Mouse (Mus musculus) olfactory bulb, adult 2 months (tissue): ENCODE data around the gene Arrb1. TPM values are rescaled to one million over a fixed set of nuclear protein-coding genes. Genes with fewer than 3 reads are reported as not detected.

ENCODE experiments used
- H3K27ac ChIP-seq: fragments of 200-500 bp; 2 replicates; pipeline ENCODE4 v1.5.1; 2012; ENCODE audit warnings: low read depth, low read length; ENCODE audit not compliant: insufficient read depth
- H3K4me1 ChIP-seq: fragments of 200-500 bp; 2 replicates; pipeline ENCODE4 v1.6.1; 2012; ENCODE audit warnings: low read length; ENCODE audit not compliant: control insufficient read depth, insufficient read depth
- H3K4me3 ChIP-seq: fragments of 200-500 bp; 2 replicates; pipeline ENCODE4 v1.5.1; 2012; ENCODE audit warnings: mild to moderate bottlenecking, low read depth, low read length, moderate library complexity; ENCODE audit not compliant: insufficient read depth
- CTCF ChIP-seq: fragments of 200-500 bp; IDR thresholded peaks from 2 replicates; pipeline ENCODE4 v1.5.1; 2012; ENCODE audit warnings: low read depth, mild to moderate bottlenecking, low read length, moderate library complexity; ENCODE audit not compliant: insufficient read depth
- POLR2A ChIP-seq: fragments of 200-500 bp; IDR thresholded peaks from 2 replicates; pipeline ENCODE4 v1.6.1; 2012; ENCODE audit warnings: mild to moderate bottlenecking, low read depth, low read length, moderate library complexity; ENCODE audit not compliant: insufficient read depth
- WGBS: fragments of 180-500 bp; shearing (Covaris S2); methylation state at CpG from one replicate; pipeline ENCODE4 v1.1.7; 2018; 5-methylcytosine and 5-hydroxymethylcytosine counted together
- polyA plus RNA-seq: library from polyadenylated mRNA; stranded (reverse); fragments of >200 nt; gene quantifications from 2 replicates; pipeline ENCODE4 v1.2.4, GENCODE M21; 2012; ENCODE audit warnings: low replicate concordance; ENCODE audit not compliant: missing spikeins, insufficient read depth, insufficient read length

Arrb1 gene
- polyA plus RNA-seq, 1 experiment = not detected

DNA sequence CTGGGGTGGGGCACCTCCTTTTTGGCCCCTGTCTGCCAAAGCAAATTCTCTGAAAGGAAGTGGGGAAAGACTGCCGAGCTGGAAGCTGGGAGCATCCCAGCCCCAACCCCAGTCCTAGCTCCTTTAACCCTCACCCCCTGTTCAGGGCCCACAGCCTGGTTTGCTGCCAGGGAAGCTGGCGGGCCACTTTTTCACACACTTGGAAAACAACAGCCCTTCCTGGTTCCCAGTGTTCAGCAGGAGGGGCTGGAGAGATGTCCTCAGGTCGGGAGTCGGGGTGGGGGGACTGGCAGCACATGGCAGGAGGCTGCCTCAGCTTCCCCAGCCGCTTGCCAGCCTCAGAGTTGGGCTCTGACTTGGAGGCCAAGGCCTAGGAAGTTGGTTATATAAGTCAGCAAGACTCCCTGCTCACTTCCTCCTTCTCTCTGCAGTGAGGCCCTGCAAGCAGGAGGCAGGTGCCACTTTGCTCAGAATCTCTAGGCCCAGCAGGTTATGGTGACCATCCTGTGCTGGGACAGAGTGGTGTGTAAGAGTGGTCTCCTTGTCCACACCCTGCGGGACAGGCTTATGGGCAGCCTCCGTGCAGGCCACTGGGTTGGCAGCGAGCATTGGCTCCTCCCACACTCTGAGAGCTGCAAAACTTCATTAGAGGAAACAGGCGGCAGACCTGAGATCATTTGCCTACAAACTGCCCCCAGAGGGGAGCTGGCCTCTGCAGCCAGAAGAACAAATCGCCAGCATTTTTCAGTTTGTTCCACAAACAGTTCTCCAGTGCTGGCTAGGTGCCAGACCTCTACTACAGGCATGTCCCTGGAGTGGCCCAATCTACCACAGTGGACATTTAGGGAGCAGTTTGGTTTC lies 10.8 kb downstream of the Arrb1 start:
- TF ChIP-seq POLR2A (no peak), CTCF (no peak)
- H3K27ac ChIP-seq = peak overlapping the region; percentile 76
- H3K4me3 ChIP-seq = no peak overlapping the region
- peaks cover 42% of the 10 kb centered on the region for H3K4me1 ChIP-seq
- 48% methylated on average over 10 of the region's 10 CpGs for whole genome bisulfite sequencing

- Histone ChIP-seq H3K27ac (no peak overlapping the region; the same call in 1 of the 2 replicates), H3K4me1 (peaks cover 43% of the 10 kb centered on the region), H3K4me3 (no peak overlapping the region)
- 64% methylated on average over 10 of the region's 11 CpGs for WGBS
- no peak for TF ChIP-seq CTCF
- no peak for TF ChIP-seq POLR2A
These were observed 12.6 kb downstream of the Arrb1 start for GRCm38 (mm10) chr7:99547584-99548487.

GRCm38 (mm10) chr7:99549668-99550067 lies 14.4 kb downstream of the Arrb1 start:
- Histone ChIP-seq H3K27ac (no peak overlapping the region), H3K4me1 (peaks cover 42% of the 10 kb centered on the region), H3K4me3 (no peak overlapping the region)
- TF ChIP-seq CTCF (no peak), POLR2A (no peak)
- 95% methylated on average over 5 of the region's 5 CpGs for WGBS

DNA sequence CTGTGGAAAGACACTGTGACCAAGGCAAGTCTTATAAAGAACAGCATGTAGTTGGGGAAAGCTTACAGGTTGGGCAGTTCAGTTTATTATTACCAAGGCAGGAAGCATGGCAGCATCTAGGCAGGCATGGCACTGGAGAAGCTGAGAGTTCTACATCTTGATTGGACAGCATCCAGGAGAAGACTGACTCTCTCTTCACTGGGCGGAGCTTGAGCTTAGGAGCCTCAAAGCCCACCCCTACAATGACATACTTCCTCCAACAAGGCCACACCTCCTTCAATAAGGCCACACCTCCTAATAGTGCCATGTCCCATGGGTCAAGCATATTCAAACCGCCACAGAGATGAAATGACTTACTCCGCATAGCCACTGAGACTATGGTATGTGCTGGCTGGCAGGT lies 16.4 kb downstream of the Arrb1 start:
- TF ChIP-seq CTCF (no peak), POLR2A (no peak)
- H3K27ac ChIP-seq = no peak overlapping the region
- WGBS = 94% methylated on average over 3 of the region's 3 CpGs
- H3K4me3 ChIP-seq = no peak overlapping the region
- peaks cover 32% of the 10 kb centered on the region for H3K4me1 ChIP-seq

DNA sequence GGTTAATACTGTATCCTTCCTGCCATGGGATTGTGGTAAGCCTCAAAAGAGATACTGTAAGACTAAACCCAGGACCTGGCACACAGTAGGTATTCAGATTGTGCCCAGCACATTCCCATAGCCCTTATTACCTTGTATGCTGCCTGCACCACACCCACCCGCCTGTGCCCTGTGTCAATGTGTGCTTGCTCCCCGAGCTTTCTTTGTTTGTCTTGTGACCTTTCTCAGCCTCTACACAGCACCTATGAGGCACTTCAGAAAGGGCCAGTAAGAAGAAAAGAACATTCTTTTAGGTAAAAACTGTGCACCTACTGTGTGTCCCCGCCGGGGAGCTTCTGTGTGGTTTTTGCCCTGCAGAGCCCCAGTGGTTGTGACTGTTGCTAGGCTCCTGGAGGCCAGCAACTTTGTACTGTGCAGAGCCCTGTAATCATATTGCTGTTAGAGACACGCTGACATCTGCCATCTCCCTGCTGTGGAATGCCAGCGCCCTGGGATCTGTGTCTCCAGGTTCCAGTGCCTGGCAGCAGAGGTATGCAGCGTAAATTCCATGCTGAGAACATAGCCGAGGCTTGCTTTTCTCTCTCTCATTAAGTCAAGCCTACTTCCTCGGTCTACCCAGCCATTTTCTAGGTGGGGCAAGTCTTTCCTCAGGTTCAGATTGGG lies 18.1 kb downstream of the Arrb1 start:
- Histone ChIP-seq H3K4me3 (no peak overlapping the region), H3K4me1 (peaks cover 28% of the 10 kb centered on the region), H3K27ac (no peak overlapping the region)
- no peak for TF ChIP-seq CTCF
- TF ChIP-seq POLR2A = no peak
- WGBS = 60% methylated on average over 9 of the region's 9 CpGs

GRCm38 (mm10) chr7:99553885-99554269 lies 18.6 kb downstream of the Arrb1 start:
- Histone ChIP-seq H3K4me1 (peaks cover 25% of the 10 kb centered on the region), H3K27ac (no peak overlapping the region), H3K4me3 (no peak overlapping the region)
- WGBS = 56% methylated on average over 4 of the region's 4 CpGs
- TF ChIP-seq POLR2A (no peak), CTCF (no peak)

DNA sequence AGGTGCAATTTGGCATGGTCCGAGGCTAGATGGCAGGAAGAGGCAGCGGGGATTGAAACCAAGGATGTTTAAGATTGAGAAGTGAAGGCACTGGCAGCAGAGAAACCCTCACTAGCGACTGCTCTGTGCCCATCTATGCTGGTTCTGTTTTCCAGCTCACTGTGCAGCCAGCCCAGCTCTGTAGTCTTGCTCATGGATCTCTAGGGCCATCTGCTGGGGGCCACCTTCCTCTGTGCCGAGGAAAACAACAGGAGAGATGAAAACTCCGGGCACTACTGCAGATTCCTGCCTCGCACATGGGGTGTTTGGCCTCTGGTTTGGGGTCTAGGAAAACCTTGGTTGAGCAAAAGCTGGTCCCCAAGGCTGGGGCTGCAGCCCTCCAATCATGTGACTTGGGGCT lies 20.6 kb downstream of the Arrb1 start:
- Histone ChIP-seq H3K27ac (no peak overlapping the region), H3K4me3 (no peak overlapping the region), H3K4me1 (peaks cover 37% of the 10 kb centered on the region)
- no peak for TF ChIP-seq POLR2A
- peak; percentile 59 for TF ChIP-seq CTCF
- WGBS = 37% methylated on average over 6 of the region's 6 CpGs

- Histone ChIP-seq H3K4me3 (no peak overlapping the region), H3K4me1 (peaks cover 51% of the 10 kb centered on the region), H3K27ac (peak overlapping the region; percentile 56; the same call in 1 of the 2 replicates)
- TF ChIP-seq POLR2A = no peak
- TF ChIP-seq CTCF = no peak
- WGBS = 15% methylated on average over 11 of the region's 11 CpGs
These were observed 23.8 kb downstream of the Arrb1 start for GRCm38 (mm10) chr7:99559091-99559490.

DNA sequence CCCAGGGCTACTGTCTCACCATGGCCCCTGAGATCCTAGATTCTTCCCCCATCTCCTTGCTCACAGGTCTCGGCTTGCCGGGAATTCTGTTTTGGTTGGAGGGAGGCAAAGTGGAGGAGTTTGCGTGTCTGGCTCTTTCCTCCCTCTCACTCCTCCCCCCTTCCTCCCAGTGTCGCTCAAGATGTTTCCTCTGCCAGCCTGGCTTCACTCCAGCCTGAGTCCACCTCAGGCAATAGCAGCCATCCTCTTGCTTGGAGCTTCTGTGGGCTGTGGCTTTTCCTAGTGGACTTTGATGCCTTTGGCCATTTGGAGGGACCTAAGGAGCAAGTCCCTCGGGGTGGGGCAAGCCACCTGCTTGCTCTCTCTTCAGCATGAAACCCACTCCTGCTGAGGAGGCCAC lies 27.2 kb downstream of the Arrb1 start:
- no peak overlapping the region; the same call in 1 of the 2 replicates for H3K27ac ChIP-seq
- 31% methylated on average over 5 of the region's 5 CpGs for WGBS
- peaks cover 53% of the 10 kb centered on the region for H3K4me1 ChIP-seq
- TF ChIP-seq POLR2A (no peak), CTCF (no peak)
- no peak overlapping the region for H3K4me3 ChIP-seq
